Mouse (Mus musculus): ENCODE measurements around the gene Olfr1167.

The Olfr1167 gene

DNA sequence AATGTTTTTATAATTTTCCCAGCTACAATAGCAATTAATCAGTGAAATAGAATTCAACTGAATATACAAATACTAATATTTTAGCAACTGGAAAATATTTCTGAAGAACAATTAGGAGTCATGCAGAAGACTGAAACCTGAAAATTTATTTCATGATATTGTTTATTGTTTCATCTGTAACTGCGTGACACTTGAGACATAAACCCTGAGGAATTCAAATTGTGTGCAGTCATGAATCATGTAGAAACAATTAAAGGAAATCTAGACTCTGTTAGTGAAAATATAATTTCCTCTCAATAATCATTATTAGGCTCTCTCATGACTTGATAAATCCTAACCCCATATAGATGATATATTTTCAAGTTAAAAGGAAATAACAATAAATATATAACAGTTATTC, at the start of gene Olfr1167:
Gene Olfr1167, minus strand, starts transcription at position 101 of the 400 bp plus-strand sequence.
- in situ Hi-C loops (cut with MboI, MseI), result loop anchor here in 1 of 2 experiments (5.0 kb wide), 1 partner anchor 107 kb away; no protein-coding TSS in a partner anchor

DNA sequence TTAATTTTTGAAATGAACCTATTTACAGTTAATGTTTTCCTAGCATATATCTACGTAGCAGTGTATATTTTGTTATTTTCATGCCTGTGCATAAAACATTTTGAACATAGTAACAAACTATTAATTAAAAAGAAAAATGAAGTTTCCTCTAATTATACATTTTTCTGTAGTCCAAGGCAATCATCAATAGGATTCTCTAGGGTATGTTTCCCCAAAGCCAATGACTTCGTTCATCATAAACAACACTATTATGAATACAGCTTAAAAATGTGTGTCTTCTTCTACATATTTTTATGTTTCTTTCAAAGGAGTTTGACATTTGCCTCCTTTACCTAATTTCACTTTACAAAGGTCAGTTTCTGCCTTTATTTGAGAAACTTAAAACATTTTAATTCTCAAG, 26.6 kb upstream of the Olfr1167 start, which contains the start of gene Olfr1168:
Gene Olfr1168, plus strand, starts transcription at position 301 of the 400 bp plus-strand sequence.
- in situ Hi-C loops (cut with MboI, MseI), result loop anchor here in 1 of 2 experiments (10.0 kb wide), 1 partner anchor 213 kb away; no protein-coding TSS in a partner anchor

DNA sequence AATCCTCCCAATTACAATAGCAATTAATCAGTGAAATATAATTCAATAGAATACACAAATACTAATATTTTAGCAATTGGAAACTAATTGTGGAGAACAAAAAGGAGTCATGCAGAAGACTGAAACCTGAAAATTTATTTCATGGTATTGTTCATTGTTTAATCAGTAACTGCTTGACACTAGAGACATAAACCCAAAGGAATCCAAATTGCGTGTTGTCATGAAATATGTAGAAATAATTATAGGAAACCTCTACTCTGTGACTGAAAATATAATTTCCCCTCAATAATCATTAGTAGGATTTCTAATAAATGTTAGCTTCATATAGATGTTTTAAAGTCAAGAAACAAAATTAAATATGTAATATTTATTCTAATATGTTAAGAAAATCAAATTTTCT, 26.8 kb downstream of the Olfr1167 start, which contains the start of gene Olfr1166:
Gene Olfr1166, minus strand, starts transcription at position 101 of the 400 bp plus-strand sequence.
- in situ Hi-C loops (cut with MboI, MseI), result no loop called here

Measured in T-helper 17 cell (primary cell).